Mouse (Mus musculus): Measurements from ENCODE around the gene Dnajb3. TPM values are rescaled to one million over a fixed set of nuclear protein-coding genes. Genes with fewer than 3 reads are reported as not detected.

Dnajb3 gene
- total and polyA plus RNA-seq, 3 experiments, result not detected

DNA sequence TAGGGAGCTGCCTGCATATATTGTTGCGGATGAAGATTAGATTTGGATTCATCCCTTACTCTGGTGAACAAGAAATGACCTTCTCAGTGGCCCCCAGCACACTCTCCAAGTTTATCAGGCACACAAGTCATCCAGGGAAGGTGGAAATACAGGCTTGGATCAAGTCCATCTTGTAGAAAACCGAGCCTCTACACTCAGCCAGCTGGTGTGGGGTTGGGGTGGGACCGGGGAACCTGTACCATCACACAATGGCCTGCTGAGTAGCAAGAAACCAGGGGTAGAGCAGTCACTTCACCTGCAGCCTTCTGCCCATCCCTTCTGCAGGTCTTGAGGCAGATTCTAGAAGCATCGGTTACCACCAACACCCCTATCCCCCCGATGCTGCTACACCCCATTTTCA, 29.1 kb upstream of the Dnajb3 start:
- Histone ChIP-seq H3K4me2 (ENCODE audit: insufficient read depth, low read depth, poor library complexity, severe bottlenecking) (no peak overlapping the region), H3K9ac (ENCODE audit: insufficient read depth, low read depth) (no peak overlapping the region), H3K27me3 (replicated peaks) (peaks cover 32% of the 10 kb centered on the region), H3K79me2 (replicated peaks; ENCODE audit: control insufficient read depth, extremely low read depth, insufficient read depth, poor library complexity, severe bottlenecking) (no peaks in the 10 kb centered on the region), H3K27ac (ENCODE audit: insufficient read depth, low read depth) (no peak overlapping the region), H3K4me1 (ENCODE audit: control insufficient read depth in 1 of 2, insufficient read depth in 2 of 2) (no peaks in the 10 kb centered on the region), H3K4me3 (replicated peaks in 1 of 3; ENCODE audit: low read depth in 2 of 3, low read length in 2 of 3, poor library complexity in 1 of 3) (no peak overlapping the region), H3K36me3 (replicated peaks in 1 of 2; ENCODE audit: control insufficient read depth in 1 of 2, insufficient read depth in 1 of 2, low read length in 1 of 2) (no peaks in the 10 kb centered on the region), H3K9me3 (replicated peaks; ENCODE audit: low read length) (peaks cover 84% of the 10 kb centered on the region)
- no peak for DNase-seq (ENCODE audit: extremely low read depth)
- in situ Hi-C loops (cut with MboI; ENCODE audit: low pct_ligation_motif_present, low pct_unique_long_range_greater_than_20kb, low sequenced_read_pairs) (no loop called here), dilution Hi-C loops (cut with MboI; ENCODE audit: extremely low pct_ligation_motif_present, extremely low pct_unique_long_range_greater_than_20kb, low sequenced_read_pairs) (no loop called here)
- TF ChIP-seq GABPA (IDR thresholded peaks at IDR 0.05; ENCODE audit: insufficient replicate concordance, low read depth, low read length) (no peak), JUN (IDR thresholded peaks at IDR 0.05; ENCODE audit: insufficient read depth, low read depth, low read length) (no peak), CHD2 (IDR thresholded peaks at IDR 0.05; ENCODE audit: low read length) (no peak)

- in situ Hi-C loops (cut with MboI; ENCODE audit: low pct_ligation_motif_present, low pct_unique_long_range_greater_than_20kb, low sequenced_read_pairs) (no loop called here), dilution Hi-C loops (cut with MboI; ENCODE audit: extremely low pct_ligation_motif_present, extremely low pct_unique_long_range_greater_than_20kb, low sequenced_read_pairs) (no loop called here)
- no peak overlapping the region for H3K27ac ChIP-seq (ENCODE audit: insufficient read depth, low read depth)
- no peaks in the 10 kb centered on the region for H3K79me2 ChIP-seq (replicated peaks; ENCODE audit: control insufficient read depth, extremely low read depth, insufficient read depth, poor library complexity, severe bottlenecking)
- no peak for DNase-seq (ENCODE audit: extremely low read depth)
- H3K4me3 ChIP-seq (replicated peaks in 1 of 3; ENCODE audit: low read depth in 2 of 3, low read length in 2 of 3, poor library complexity in 1 of 3), result no peak overlapping the region
- H3K36me3 ChIP-seq (replicated peaks in 1 of 2; ENCODE audit: control insufficient read depth in 1 of 2, insufficient read depth in 1 of 2, low read length in 1 of 2), result no peaks in the 10 kb centered on the region
- H3K4me2 ChIP-seq (ENCODE audit: insufficient read depth, low read depth, poor library complexity, severe bottlenecking), result no peak overlapping the region
- H3K9ac ChIP-seq (ENCODE audit: insufficient read depth, low read depth), result no peak overlapping the region
- H3K27me3 ChIP-seq (replicated peaks), result peaks cover 29% of the 10 kb centered on the region
- H3K9me3 ChIP-seq (replicated peaks; ENCODE audit: low read length), result peaks cover 84% of the 10 kb centered on the region
- H3K4me1 ChIP-seq (ENCODE audit: control insufficient read depth in 1 of 2, insufficient read depth in 2 of 2), result no peaks in the 10 kb centered on the region
- TF ChIP-seq HCFC1 (IDR thresholded peaks at IDR 0.05; ENCODE audit: low read depth, low read length), result no peak
- no peak for TF ChIP-seq POLR2AphosphoS2 (IDR thresholded peaks at IDR 0.05; ENCODE audit: low read depth, low read length)
- TF ChIP-seq USF2 (conservative IDR thresholded peaks at IDR 0.05; ENCODE audit: low read depth, low read length), result no peak
- no peak for TF ChIP-seq EP300 (IDR thresholded peaks at IDR 0.05; ENCODE audit: low read length)
- TF ChIP-seq GABPA (IDR thresholded peaks at IDR 0.05; ENCODE audit: insufficient replicate concordance, low read depth, low read length), result no peak
- TF ChIP-seq TCF12 (IDR thresholded peaks at IDR 0.05; ENCODE audit: low read depth, low read length), result no peak
- no peak for TF ChIP-seq CTCF (conservative IDR thresholded peaks at IDR 0.05 in 1 of 2, IDR thresholded peaks at IDR 0.05 in 1 of 2; ENCODE audit: low read depth in 2 of 2, low read length in 2 of 2)
- TF ChIP-seq SIN3A (IDR thresholded peaks at IDR 0.05; ENCODE audit: low read length), result no peak
- no peak for TF ChIP-seq ELF1 (IDR thresholded peaks at IDR 0.05; ENCODE audit: low read depth, low read length)
- no peak for TF ChIP-seq SMC3 (IDR thresholded peaks at IDR 0.05; ENCODE audit: low read depth, low read length)
- no peak for TF ChIP-seq MAZ (IDR thresholded peaks at IDR 0.05; ENCODE audit: low read depth, low read length)
- no peak for TF ChIP-seq POLR2A (IDR thresholded peaks at IDR 0.05; ENCODE audit: low read depth, low read length)
- no peak for TF ChIP-seq IRF4 (IDR thresholded peaks at IDR 0.05; ENCODE audit: low read depth, low read length)
- no peak for TF ChIP-seq ZKSCAN1 (IDR thresholded peaks at IDR 0.05; ENCODE audit: borderline replicate concordance, low read depth, low read length)
Measured at GRCm38 (mm10) chr1:88234248-88234610, 28.6 kb upstream of the Dnajb3 start.

Measured in CH12.LX (cell line).